Mouse (Mus musculus) heart, embryonic 11.5 days (tissue): Measurements from ENCODE around the gene Psmd2. TPM values are rescaled to one million over a fixed set of nuclear protein-coding genes. Genes with fewer than 3 reads are reported as not detected.
A peak's percentile ranks its signal among the peaks of the same experiment; 100 is the strongest.

ENCODE experiments used
- ATAC-seq: fragments of 200-750 bp; cut with Nextera tagmentation; replicated peaks from 2 replicates; pipeline ENCODE4 v1.8.0; 2017; ENCODE audit warnings: moderate library complexity; ENCODE audit not compliant: insufficient number of reproducible peaks, low FRiP score, low TSS enrichment
- H3K27ac ChIP-seq: fragments of 300-500 bp; sonication (generic); 2 replicates; pipeline ENCODE4 v1.5.1; 2014; ENCODE audit warnings: mild to moderate bottlenecking, low read depth, low read length
- H3K27me3 ChIP-seq: fragments of 300-500 bp; sonication (generic); 2 replicates; pipeline ENCODE4 v1.6.1; 2014; ENCODE audit warnings: mild to moderate bottlenecking, low read length, mixed read lengths; ENCODE audit not compliant: control insufficient read depth, insufficient read depth
- H3K36me3 ChIP-seq: fragments of 300-500 bp; sonication (generic); 2 replicates; pipeline ENCODE4 v1.6.1; 2014; ENCODE audit warnings: mild to moderate bottlenecking, low read length, moderate library complexity, mixed read lengths; ENCODE audit not compliant: control insufficient read depth, insufficient read depth
- H3K4me1 ChIP-seq: fragments of 300-500 bp; sonication (generic); 2 replicates; pipeline ENCODE4 v1.6.1; 2014; ENCODE audit warnings: low read length; ENCODE audit not compliant: control insufficient read depth, insufficient read depth
- H3K4me2 ChIP-seq: fragments of 300-500 bp; sonication (generic); 2 replicates; pipeline ENCODE4 v1.6.1; 2014; ENCODE audit warnings: mild to moderate bottlenecking, moderate library complexity
- H3K4me3 ChIP-seq: fragments of 300-500 bp; sonication (generic); 2 replicates; pipeline ENCODE4 v1.5.1; 2014; ENCODE audit warnings: low read depth, low read length
- H3K9ac ChIP-seq: fragments of 300-500 bp; sonication (generic); 2 replicates; pipeline ENCODE4 v1.6.1; 2014; ENCODE audit warnings: mild to moderate bottlenecking, low read depth, low read length, moderate library complexity
- H3K9me3 ChIP-seq: fragments of 300-500 bp; sonication (generic); replicated peaks from 2 replicates; pipeline ENCODE4 v1.6.1; 2016; ENCODE audit warnings: low read length; ENCODE audit not compliant: control insufficient read depth
- WGBS: fragments of 180-500 bp; shearing (Covaris S2); extraction: QIAGEN DNeasy Blood & Tissue Kit; methylation state at CpG from one replicate; pipeline ENCODE4 v1.1.7; 2014; ENCODE audit not compliant: insufficient replicate concordance; 5-methylcytosine and 5-hydroxymethylcytosine counted together
- polyA plus RNA-seq: library from polyadenylated mRNA; unstranded; fragments of >200 nt; fragmentation: Nextera tagmentation; extraction: Ambion mirVana; gene quantifications from 2 replicates; pipeline ENCODE4 v1.2.1, GENCODE M21; 2014

Psmd2 gene
- polyA plus RNA-seq, 1 experiment from 2014 or later: 275 TPM

- H3K4me1 ChIP-seq: peaks cover 26% of the 10 kb centered on the region
- WGBS: under 1% methylated on average over 84 of the region's 92 CpGs
- 0 out of 2 replicates have a peak within 1 kb of the TSS, but pooled peaks have one; percentile 10 for H3K27ac ChIP-seq
- peak; percentile 52 for ATAC-seq
- H3K36me3 ChIP-seq: no peaks in the 10 kb centered on the region
- H3K4me2 ChIP-seq: peak within 1 kb of the TSS; percentile 100
- peak within 1 kb of the TSS; percentile 71 for H3K4me3 ChIP-seq
- H3K9me3 ChIP-seq: no peaks in the 10 kb centered on the region
- H3K9ac ChIP-seq: peak within 1 kb of the TSS; percentile 76
- peaks cover 50% of the 10 kb centered on the region for H3K27me3 ChIP-seq
These were observed 30.1 kb upstream of the Psmd2 start, which contains the start of gene Camk2n2 for GRCm38 (mm10) chr16:20621191-20621990. TSS of gene Camk2n2 (minus strand) at chr16:20621287.

- H3K36me3 ChIP-seq: no peaks in the 10 kb centered on the region
- H3K27me3 ChIP-seq: peaks cover 50% of the 10 kb centered on the region
- 0 out of 2 replicates have a peak overlapping the region, but pooled peaks have one; percentile 10 for H3K27ac ChIP-seq
- ATAC-seq: peak; percentile 46; the same call in 1 of the 2 replicates
- peak overlapping the region; percentile 100 for H3K4me2 ChIP-seq
- H3K9ac ChIP-seq: peak overlapping the region; percentile 76
- peaks cover 26% of the 10 kb centered on the region for H3K4me1 ChIP-seq
- WGBS: under 1% methylated on average over 36 of the region's 37 CpGs
- H3K9me3 ChIP-seq: no peaks in the 10 kb centered on the region
- H3K4me3 ChIP-seq: peak overlapping the region; percentile 71
These were observed 29.3 kb upstream of the Psmd2 start for GRCm38 (mm10) chr16:20621991-20622685.

- Histone ChIP-seq H3K9me3 (no peaks in the 10 kb centered on the region), H3K9ac (no peak overlapping the region), H3K27ac (no peak overlapping the region), H3K4me1 (peaks cover 26% of the 10 kb centered on the region), H3K27me3 (peaks cover 47% of the 10 kb centered on the region), H3K36me3 (no peaks in the 10 kb centered on the region), H3K4me3 (no peak overlapping the region), H3K4me2 (no peak overlapping the region)
- no peak for ATAC-seq
- WGBS: 55% methylated on average over 2 of the region's 2 CpGs
These were observed 28.2 kb upstream of the Psmd2 start for GRCm38 (mm10) chr16:20623211-20623610.

- H3K36me3 ChIP-seq: no peaks in the 10 kb centered on the region
- H3K27me3 ChIP-seq: peaks cover 23% of the 10 kb centered on the region
- no peaks in the 10 kb centered on the region; the same call in 1 of the 2 replicates for H3K4me1 ChIP-seq
- H3K27ac ChIP-seq: no peak overlapping the region
- H3K4me3 ChIP-seq: no peak overlapping the region
- no peaks in the 10 kb centered on the region for H3K9me3 ChIP-seq
- WGBS: 54% methylated on average over 11 of the region's 11 CpGs
- H3K4me2 ChIP-seq: no peak overlapping the region
- ATAC-seq: no peak
- no peak overlapping the region for H3K9ac ChIP-seq
These were observed 22.5 kb upstream of the Psmd2 start for GRCm38 (mm10) chr16:20628871-20629391.

- Histone ChIP-seq H3K9me3 (no peaks in the 10 kb centered on the region), H3K4me1 (no peaks in the 10 kb centered on the region; the same call in 1 of the 2 replicates), H3K27me3 (peaks cover 23% of the 10 kb centered on the region), H3K4me2 (peak within 1 kb of the TSS; percentile 96), H3K4me3 (peak within 1 kb of the TSS; percentile 58), H3K36me3 (no peaks in the 10 kb centered on the region), H3K27ac (no peak within 1 kb of the TSS), H3K9ac (peak within 1 kb of the TSS; percentile 66)
- no peak for ATAC-seq
- WGBS: 7% methylated on average over 54 of the region's 54 CpGs
These were observed 21.5 kb upstream of the Psmd2 start, which contains the start of gene Ece2 for GRCm38 (mm10) chr16:20629731-20630634. TSS of gene Ece2 (plus strand) at chr16:20629828.

GRCm38 (mm10) chr16:20637410-20637809 is 14.0 kb upstream of the Psmd2 start:
- no peak overlapping the region for H3K4me2 ChIP-seq
- no peaks in the 10 kb centered on the region for H3K27me3 ChIP-seq
- H3K4me3 ChIP-seq: no peak overlapping the region
- 77% methylated on average over 8 of the region's 8 CpGs for WGBS
- H3K27ac ChIP-seq: no peak overlapping the region
- H3K4me1 ChIP-seq: no peaks in the 10 kb centered on the region
- H3K9me3 ChIP-seq: no peaks in the 10 kb centered on the region
- H3K36me3 ChIP-seq: no peaks in the 10 kb centered on the region
- H3K9ac ChIP-seq: no peak overlapping the region
- ATAC-seq: no peak

GRCm38 (mm10) chr16:20638367-20638766 is 13.1 kb upstream of the Psmd2 start:
- Histone ChIP-seq H3K36me3 (no peaks in the 10 kb centered on the region), H3K9me3 (no peaks in the 10 kb centered on the region), H3K27me3 (no peaks in the 10 kb centered on the region), H3K4me1 (no peaks in the 10 kb centered on the region), H3K9ac (no peak overlapping the region), H3K27ac (no peak overlapping the region), H3K4me3 (no peak overlapping the region), H3K4me2 (no peak overlapping the region)
- 77% methylated on average over 8 of the region's 8 CpGs for WGBS
- ATAC-seq: no peak

- no peak for ATAC-seq
- H3K36me3 ChIP-seq: no peaks in the 10 kb centered on the region
- no peak overlapping the region for H3K27ac ChIP-seq
- no peaks in the 10 kb centered on the region; the same call in 1 of the 2 replicates for H3K27me3 ChIP-seq
- no peak overlapping the region for H3K4me2 ChIP-seq
- no peak overlapping the region for H3K9ac ChIP-seq
- no peak overlapping the region for H3K4me3 ChIP-seq
- 4% methylated on average over 8 of the region's 8 CpGs for WGBS
- H3K4me1 ChIP-seq: no peaks in the 10 kb centered on the region
- no peaks in the 10 kb centered on the region for H3K9me3 ChIP-seq
These were observed 9.3 kb upstream of the Psmd2 start for GRCm38 (mm10) chr16:20642161-20642560.
